Mouse (Mus musculus) midbrain, postnatal 0 days (tissue): Measurements from ENCODE around the gene Smc4. TPM values are rescaled to one million over a fixed set of nuclear protein-coding genes. Genes with fewer than 3 reads are reported as not detected.
A peak's percentile ranks its signal among the peaks of the same experiment; 100 is the strongest.

Experiments
- ATAC-seq: fragments of 200-750 bp; cut with Nextera tagmentation; 2 replicates; pipeline ENCODE4 v1.8.0; 2017; ENCODE audit warnings: moderate number of reproducible peaks, mild to moderate bottlenecking, moderate TSS enrichment, moderate library complexity; ENCODE audit not compliant: low FRiP score
- DNase-seq: peaks from one replicate; pipeline ENCODE4 v3.0.0-alpha.2; 2015; ENCODE audit warnings: low spot score
- H3K27ac ChIP-seq: fragments of 300-500 bp; sonication (generic); 2 replicates; pipeline ENCODE4 v1.5.1; 2014; ENCODE audit warnings: low read depth, mild to moderate bottlenecking, low read length, mixed read lengths
- H3K27me3 ChIP-seq: fragments of 300-500 bp; sonication (generic); 2 replicates; pipeline ENCODE4 v1.6.1; 2014; ENCODE audit warnings: low read length, control low read depth, mixed read lengths; ENCODE audit not compliant: insufficient read depth
- H3K36me3 ChIP-seq: fragments of 300-500 bp; sonication (generic); 2 replicates; pipeline ENCODE4 v1.6.1; 2014; ENCODE audit warnings: low read length, control low read depth, mixed read lengths; ENCODE audit not compliant: insufficient read depth
- H3K4me1 ChIP-seq: fragments of 300-500 bp; sonication (generic); 2 replicates; pipeline ENCODE4 v1.6.1; 2014; ENCODE audit warnings: mild to moderate bottlenecking, control low read depth, antibody characterized with exemption, low read length, mixed read lengths; ENCODE audit not compliant: insufficient read depth
- H3K4me2 ChIP-seq: fragments of 300-500 bp; sonication (generic); 2 replicates; pipeline ENCODE4 v1.6.1; 2014; ENCODE audit warnings: low read depth, mild to moderate bottlenecking, low read length, mixed read lengths; ENCODE audit not compliant: poor library complexity, severe bottlenecking
- H3K4me3 ChIP-seq: fragments of 300-500 bp; sonication (generic); 2 replicates; pipeline ENCODE4 v1.5.1; 2014; ENCODE audit warnings: low read depth, mild to moderate bottlenecking, low read length, moderate library complexity
- H3K9ac ChIP-seq: fragments of 300-500 bp; sonication (generic); replicated peaks from 2 replicates; pipeline ENCODE4 v1.6.1; 2014; ENCODE audit warnings: mild to moderate bottlenecking, low read length, moderate library complexity, mixed read lengths; ENCODE audit not compliant: poor library complexity, severe bottlenecking
- H3K9me3 ChIP-seq: fragments of 300-500 bp; sonication (generic); 2 replicates; pipeline ENCODE4 v1.6.1; 2016; ENCODE audit warnings: low read length, control low read depth
- CTCF ChIP-seq: IDR thresholded peaks from 2 replicates; pipeline ENCODE4 v1.5.1; 2016; ENCODE audit warnings: antibody characterized with exemption, mild to moderate bottlenecking
- WGBS: fragments of 180-500 bp; shearing (Covaris S2); extraction: QIAGEN DNeasy Blood & Tissue Kit; methylation state at CpG from one replicate; pipeline ENCODE4 v1.1.7; 2014; 5-methylcytosine and 5-hydroxymethylcytosine counted together
- microRNA counts: library from miRNA; unstranded; fragments of <30 nt; microRNA quantifications from one replicate; lab custom pipeline; 2015
- microRNA-seq: library from miRNA; unstranded; fragments of <30 nt; microRNA quantifications from one replicate; pipeline ENCODE4, GENCODE M21; 2016; ENCODE audit warnings: borderline number of aligned reads
- polyA plus RNA-seq: library from polyadenylated mRNA; unstranded; fragments of >200 nt; fragmentation: Nextera tagmentation; extraction: Ambion mirVana; gene quantifications from 2 replicates; pipeline ENCODE4 v1.2.1, GENCODE M21; 2015
- total RNA-seq: library from RNA; depleted of rRNA; stranded (reverse); fragments of >200 nt; gene quantifications from 2 replicates; pipeline ENCODE4 v1.2.3, GENCODE M21; 2014; rRNA removed

The Smc4 gene
- total and polyA plus RNA-seq, 2 experiments from 2014 or later, result 16.5 to 18.1 TPM

DNA sequence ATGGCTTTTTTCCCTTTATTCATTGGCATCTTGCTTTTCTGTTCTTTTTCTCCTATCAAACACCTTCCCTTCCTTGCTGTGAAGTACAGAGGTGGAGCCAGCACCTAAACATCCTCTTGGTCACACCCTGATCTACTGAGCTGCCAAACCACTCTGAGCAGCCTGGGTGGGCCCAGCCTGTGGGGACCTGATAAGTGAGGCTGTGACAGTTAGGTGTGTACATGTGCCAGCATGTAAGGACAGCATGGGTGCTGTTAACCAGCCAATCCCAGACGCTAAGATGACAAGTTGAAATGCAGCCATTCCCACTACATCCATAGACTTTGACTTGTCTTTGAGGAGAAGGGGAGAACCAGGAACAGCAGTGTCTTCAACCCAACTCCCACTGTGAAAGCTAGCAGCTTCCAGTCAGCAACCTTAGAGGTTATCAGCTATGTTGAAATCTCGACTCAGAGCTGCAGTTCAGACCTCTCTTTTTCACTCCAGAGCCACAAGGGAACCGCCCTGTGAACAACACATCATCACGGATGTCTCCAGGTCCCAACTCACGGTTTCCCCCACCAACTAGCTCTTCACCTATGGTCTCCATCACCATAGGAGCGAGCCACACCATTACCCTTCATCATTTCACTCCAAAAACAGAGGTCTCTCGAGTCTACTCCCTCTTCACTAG is 50.4 kb downstream of the Smc4 start:
- no peak for ATAC-seq
- no peak for DNase-seq
- no peak overlapping the region for H3K9ac ChIP-seq
- WGBS, result 87% methylated on average over 7 of the region's 7 CpGs
- H3K4me1 ChIP-seq, result no peaks in the 10 kb centered on the region
- no peak overlapping the region for H3K4me2 ChIP-seq
- no peaks in the 10 kb centered on the region for H3K9me3 ChIP-seq
- no peaks in the 10 kb centered on the region for H3K27me3 ChIP-seq
- no peak overlapping the region for H3K4me3 ChIP-seq
- no peak for TF ChIP-seq CTCF
- H3K36me3 ChIP-seq, result no peaks in the 10 kb centered on the region
- H3K27ac ChIP-seq, result no peak overlapping the region

DNA sequence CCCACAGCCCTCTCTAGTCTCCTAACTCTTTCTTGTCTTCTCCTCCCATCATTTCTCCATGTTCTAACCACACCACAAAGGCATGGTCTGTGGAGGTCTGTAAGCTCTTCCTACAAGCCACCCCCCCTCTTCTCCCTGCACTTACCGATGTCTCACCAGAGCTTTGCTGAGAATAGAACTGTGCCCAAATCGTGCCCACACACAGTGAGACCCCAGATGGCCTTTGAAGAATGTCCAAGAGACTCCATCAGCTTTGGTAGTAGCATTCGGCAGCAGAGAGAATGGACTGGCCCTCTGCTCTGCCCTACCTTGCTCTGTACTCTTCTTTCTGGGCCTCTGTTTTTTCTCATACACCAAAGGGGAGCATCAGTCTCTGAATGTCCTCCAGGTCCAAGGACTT is 51.3 kb downstream of the Smc4 start:
- ATAC-seq (no peak), DNase-seq (no peak)
- H3K4me1 ChIP-seq, result no peaks in the 10 kb centered on the region
- no peaks in the 10 kb centered on the region for H3K9me3 ChIP-seq
- H3K36me3 ChIP-seq, result no peaks in the 10 kb centered on the region
- no peak overlapping the region for H3K9ac ChIP-seq
- no peak for TF ChIP-seq CTCF
- H3K27ac ChIP-seq, result no peak overlapping the region
- 85% methylated on average over 3 of the region's 3 CpGs for WGBS
- no peak overlapping the region for H3K4me3 ChIP-seq
- H3K27me3 ChIP-seq, result no peaks in the 10 kb centered on the region
- H3K4me2 ChIP-seq, result no peak overlapping the region

DNA sequence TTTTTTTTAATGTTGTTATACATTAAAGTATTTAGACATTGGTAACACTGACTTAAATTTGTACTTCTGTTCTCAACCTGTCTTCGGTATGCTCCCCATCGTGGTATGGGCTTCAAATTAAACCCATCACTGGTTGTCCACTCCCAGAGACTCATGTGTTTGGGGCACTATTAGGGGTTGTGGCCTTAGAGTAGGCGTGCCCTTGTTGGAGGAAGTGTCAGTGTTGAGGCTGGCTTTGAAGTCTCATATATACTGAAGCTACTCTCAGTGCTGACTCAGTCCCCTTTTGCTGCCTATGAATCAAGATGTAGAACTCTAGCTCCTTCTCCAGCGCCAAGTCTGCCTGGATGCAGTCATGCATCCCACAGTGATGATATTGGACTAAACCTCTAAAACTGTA is 56.1 kb downstream of the Smc4 start:
- Histone ChIP-seq H3K27ac (no peak overlapping the region), H3K4me3 (no peak overlapping the region), H3K4me2 (no peak overlapping the region), H3K9ac (no peak overlapping the region), H3K4me1 (no peaks in the 10 kb centered on the region), H3K27me3 (no peaks in the 10 kb centered on the region), H3K36me3 (no peaks in the 10 kb centered on the region), H3K9me3 (no peaks in the 10 kb centered on the region)
- DNase-seq (no peak), ATAC-seq (no peak)
- 97% methylated on average over 4 of the region's 4 CpGs for WGBS
- TF ChIP-seq CTCF, result no peak

DNA sequence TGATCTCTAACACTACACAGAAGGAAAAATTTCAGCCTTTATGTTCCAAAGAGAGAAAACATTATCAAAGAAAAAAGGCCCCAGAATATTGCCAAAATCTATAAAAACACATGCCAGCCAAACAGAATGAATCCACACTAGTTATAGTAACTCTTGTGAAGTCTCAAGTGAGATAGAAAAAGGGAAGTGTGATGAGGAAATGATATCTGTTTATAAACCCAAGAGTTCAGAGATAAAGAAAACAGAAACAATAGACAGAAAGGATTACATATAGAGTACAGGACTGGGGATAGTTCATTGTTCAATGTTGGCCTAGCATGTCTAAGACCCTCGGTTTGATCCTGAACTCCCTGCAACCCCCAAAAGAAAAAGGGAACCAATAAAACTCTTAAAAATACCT is 58.2 kb downstream of the Smc4 start:
- no peak for TF ChIP-seq CTCF
- no peak overlapping the region for H3K4me2 ChIP-seq
- H3K27me3 ChIP-seq, result no peaks in the 10 kb centered on the region
- no peaks in the 10 kb centered on the region for H3K36me3 ChIP-seq
- H3K9ac ChIP-seq, result no peak overlapping the region
- ATAC-seq (no peak), DNase-seq (no peak)
- 92% methylated on average over 1 of the region's 1 CpGs for WGBS
- H3K4me3 ChIP-seq, result no peak overlapping the region
- no peak overlapping the region for H3K27ac ChIP-seq
- no peaks in the 10 kb centered on the region for H3K9me3 ChIP-seq
- no peaks in the 10 kb centered on the region for H3K4me1 ChIP-seq

DNA sequence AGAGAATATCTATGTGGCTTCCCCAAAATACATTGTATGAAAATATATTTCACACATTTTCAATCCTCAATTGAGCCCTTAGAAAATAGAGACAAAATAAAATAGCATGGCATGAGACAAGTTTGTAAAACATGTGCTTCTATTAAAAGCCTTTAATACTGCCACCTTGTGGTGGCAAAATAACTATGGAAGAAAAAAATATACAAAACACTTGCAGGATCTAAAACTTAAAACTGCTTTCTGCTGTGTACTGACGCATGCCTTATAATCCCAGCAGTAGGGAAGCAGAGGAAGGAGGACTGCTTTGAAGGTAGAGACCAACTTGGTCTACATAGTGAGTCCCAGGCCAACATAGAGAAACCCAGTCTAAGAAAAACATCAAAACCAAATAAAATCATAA is 59.5 kb downstream of the Smc4 start:
- H3K27ac ChIP-seq, result no peak overlapping the region
- no peak overlapping the region for H3K4me3 ChIP-seq
- H3K9me3 ChIP-seq, result no peaks in the 10 kb centered on the region
- TF ChIP-seq CTCF, result peak; percentile 79
- no peak overlapping the region for H3K4me2 ChIP-seq
- no peaks in the 10 kb centered on the region for H3K27me3 ChIP-seq
- 27% methylated on average over 1 of the region's 1 CpGs for WGBS
- ATAC-seq (no peak), DNase-seq (peak; percentile 69)
- H3K9ac ChIP-seq, result no peak overlapping the region
- no peaks in the 10 kb centered on the region for H3K4me1 ChIP-seq
- no peaks in the 10 kb centered on the region for H3K36me3 ChIP-seq

MicroRNAs encoded within 50 kb of the gene (microRNA counts, 519-probe panel; counts per million panel counts)
- microRNA mmu-miR-15b (lab: Ali Mortazavi, UCI), result 5,025 counts per million, percentile 90 among the panel's probes with 10 or more counts

Small RNAs within 50 kb of the gene (microRNA-seq; reads per million reads assigned to microRNA genes)
- gene Mir15b (1,467 reads per million, percentile 78 among the genes with 10 or more reads in this experiment), gene Mir16-2 (526 reads per million, percentile 66 among the genes with 10 or more reads in this experiment)

Other genes starting within 250 kb of the Smc4 start
- 19.7 and 24.3 TPM in 2 replicates for gene 1110032F04Rik, start 135.2 kb upstream of the Smc4 start, total RNA-seq
- 3.1 and 3.4 TPM in 2 replicates for gene 1110032F04Rik, start 135.2 kb upstream of the Smc4 start, polyA plus RNA-seq
- 9.0 and 10.4 TPM in 2 replicates for gene Ift80, start 168 bp upstream of the Smc4 start, total RNA-seq
- gene Ift80, start 168 bp upstream of the Smc4 start, polyA plus RNA-seq, result 3.7 and 3.8 TPM in 2 replicates
- 5.5 and 7.1 TPM in 2 replicates for gene Trim59, start 40.0 kb downstream of the Smc4 start, total RNA-seq
- gene Trim59, start 40.0 kb downstream of the Smc4 start, polyA plus RNA-seq, result 17.1 and 17.6 TPM in 2 replicates
- gene Kpna4, start 122.4 kb downstream of the Smc4 start, total RNA-seq, result 67.0 and 75.2 TPM in 2 replicates
- gene Kpna4, start 122.4 kb downstream of the Smc4 start, polyA plus RNA-seq, result 22.0 and 27.3 TPM in 2 replicates
- gene Arl14, start 217.7 kb downstream of the Smc4 start, total RNA-seq, result not detected in 2 replicates
- gene Arl14, start 217.7 kb downstream of the Smc4 start, polyA plus RNA-seq, result not detected in 2 replicates